Mouse (Mus musculus): ENCODE results near the gene Lurap1l.

Lurap1l gene

GRCm38 (mm10) chr4:80917812-80918211, 7.4 kb downstream of the Lurap1l start:
- DNase-seq (ENCODE audit: low spot score) = no peak

GRCm38 (mm10) chr4:80918526-80919129, 8.2 kb downstream of the Lurap1l start:
- no peak for DNase-seq (ENCODE audit: low spot score)

GRCm38 (mm10) chr4:80919217-80919867, 8.9 kb downstream of the Lurap1l start:
- DNase-seq (ENCODE audit: low spot score) = no peak

DNA sequence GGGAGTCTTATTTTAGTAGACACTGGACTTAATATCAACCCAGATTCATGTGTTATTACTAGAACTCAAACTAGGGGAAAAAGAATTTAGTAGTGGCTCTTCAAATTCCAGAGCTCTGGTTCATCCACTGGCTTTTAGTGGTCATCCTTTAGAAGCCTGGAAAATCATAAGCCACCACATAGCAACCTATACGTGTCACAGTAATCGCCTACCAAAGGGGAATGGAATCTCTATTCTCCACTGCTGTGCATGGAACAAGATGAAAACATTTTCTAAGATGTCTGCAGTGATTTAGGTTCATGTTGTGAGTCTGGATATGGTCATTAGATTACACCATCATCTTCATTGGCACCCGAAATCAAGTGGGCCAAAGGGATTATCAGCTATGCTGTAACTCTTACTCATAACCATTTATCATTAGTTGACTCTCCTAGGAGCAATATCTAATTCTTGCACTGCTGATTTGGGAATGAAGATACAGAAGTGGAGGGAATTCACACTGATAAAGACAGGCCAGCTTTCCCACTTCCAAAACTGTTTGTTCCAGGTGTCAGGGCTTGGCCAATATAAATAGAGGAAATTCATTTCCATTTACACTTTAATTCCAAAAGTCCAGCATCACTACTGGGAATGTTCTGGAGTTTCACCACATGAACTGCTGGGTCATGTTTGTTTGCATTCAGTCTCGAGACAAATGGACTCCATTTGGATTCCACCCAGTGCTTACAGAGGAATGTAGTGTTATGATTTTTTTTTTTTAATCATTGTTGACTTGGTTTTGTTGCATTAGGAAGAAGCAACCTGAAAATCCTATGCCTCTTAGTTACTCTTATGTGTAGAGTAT, 11.4 kb downstream of the Lurap1l start:
- no peak for DNase-seq (ENCODE audit: low spot score)

GRCm38 (mm10) chr4:80922654-80923053, 12.2 kb downstream of the Lurap1l start:
- no peak for DNase-seq (ENCODE audit: low spot score)

DNA sequence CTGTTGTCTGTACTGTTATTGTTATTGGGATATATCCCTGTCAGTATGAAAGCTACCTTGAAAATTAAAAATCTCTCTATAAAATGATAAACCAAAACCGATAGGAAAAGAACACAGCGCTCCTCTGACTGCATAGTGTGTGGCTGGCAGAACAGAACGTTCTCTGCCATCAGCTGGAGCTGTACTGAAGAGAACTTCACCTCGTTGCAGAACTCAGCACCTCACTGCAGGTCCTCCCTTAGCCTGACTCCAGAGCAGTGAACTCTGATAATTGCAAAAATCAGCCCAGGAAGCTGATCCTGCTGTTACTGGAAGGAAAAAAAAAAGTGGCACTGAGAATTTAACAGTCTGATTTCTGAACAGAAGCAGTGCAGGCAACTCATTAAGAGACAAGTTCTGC, 14.4 kb downstream of the Lurap1l start:
- DNase-seq (ENCODE audit: low spot score) = no peak

DNA sequence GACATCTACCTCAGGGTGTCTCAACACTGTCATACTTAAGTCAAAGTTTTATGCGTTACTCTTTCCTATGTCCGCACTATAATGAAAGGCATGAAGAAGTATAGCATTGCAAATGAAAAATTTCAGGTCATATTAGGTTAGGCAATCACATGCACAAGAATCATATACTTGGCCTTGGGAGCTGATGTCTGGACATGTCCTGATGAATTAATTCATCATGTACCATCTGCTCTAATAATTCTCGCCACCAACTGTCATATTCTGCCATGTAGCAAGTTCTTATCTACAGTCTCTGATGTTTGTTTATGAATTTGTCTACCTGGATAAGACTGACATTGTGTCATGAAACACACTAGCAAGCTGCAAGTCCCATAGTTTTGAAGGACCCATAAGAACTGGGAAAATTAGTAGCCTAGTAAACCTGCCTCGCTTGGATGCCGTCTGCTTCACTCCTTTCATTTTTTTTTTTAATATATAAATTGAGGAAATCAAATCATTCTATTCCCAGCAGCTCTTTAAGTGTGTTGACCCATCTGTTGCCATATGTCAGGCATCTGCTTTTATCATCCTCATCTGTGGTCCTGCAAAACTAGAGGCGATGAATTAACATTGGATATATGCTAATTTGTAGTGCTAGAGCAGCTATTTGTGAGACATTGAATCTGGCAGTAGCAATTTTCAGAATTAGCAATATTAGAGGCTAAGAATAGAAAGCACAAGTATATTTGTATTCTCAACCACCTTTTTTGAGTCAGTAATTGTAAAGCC, 15.5 kb downstream of the Lurap1l start:
- no peak for DNase-seq (ENCODE audit: low spot score)

- no peak for DNase-seq (ENCODE audit: low spot score)
These were observed 24.3 kb downstream of the Lurap1l start for GRCm38 (mm10) chr4:80934749-80935148.

- DNase-seq (ENCODE audit: low spot score) = no peak
These were observed 28.7 kb downstream of the Lurap1l start for GRCm38 (mm10) chr4:80939115-80939514.

GRCm38 (mm10) chr4:80940946-80941345, 30.5 kb downstream of the Lurap1l start:
- DNase-seq (ENCODE audit: low spot score) = no peak

- no peak for DNase-seq (ENCODE audit: low spot score)
These were observed 31.5 kb downstream of the Lurap1l start for GRCm38 (mm10) chr4:80941978-80942377.

GRCm38 (mm10) chr4:80944605-80945004, 34.2 kb downstream of the Lurap1l start:
- DNase-seq (ENCODE audit: low spot score) = no peak

GRCm38 (mm10) chr4:80949110-80949509, 38.7 kb downstream of the Lurap1l start:
- no peak for DNase-seq (ENCODE audit: low spot score)

GRCm38 (mm10) chr4:80949720-80950119, 39.3 kb downstream of the Lurap1l start:
- no peak for DNase-seq (ENCODE audit: low spot score)

DNA sequence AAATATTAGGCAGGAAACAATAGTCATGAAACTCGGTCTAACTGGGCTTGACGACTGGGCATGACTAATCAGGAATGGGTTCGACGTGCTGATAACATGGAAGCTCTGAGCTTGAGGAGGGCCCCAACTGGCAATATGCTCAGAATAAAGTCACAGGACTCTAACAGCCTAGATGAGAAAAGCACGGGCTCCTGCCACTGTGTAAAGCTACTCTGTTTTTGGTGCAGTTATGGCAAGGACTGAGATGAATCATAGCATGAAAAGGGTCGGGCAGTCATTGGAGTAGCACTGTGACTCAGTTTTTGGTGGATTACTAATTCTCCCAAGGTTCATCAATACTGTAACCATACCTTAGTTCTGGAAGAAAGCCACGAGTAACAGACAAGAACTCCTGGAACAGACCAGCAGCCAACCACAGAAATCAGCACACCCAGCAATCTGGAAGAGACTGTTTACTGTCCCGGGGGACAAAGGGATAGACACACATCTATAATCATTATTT, 39.9 kb downstream of the Lurap1l start:
- DNase-seq (ENCODE audit: low spot score) = no peak

DNA sequence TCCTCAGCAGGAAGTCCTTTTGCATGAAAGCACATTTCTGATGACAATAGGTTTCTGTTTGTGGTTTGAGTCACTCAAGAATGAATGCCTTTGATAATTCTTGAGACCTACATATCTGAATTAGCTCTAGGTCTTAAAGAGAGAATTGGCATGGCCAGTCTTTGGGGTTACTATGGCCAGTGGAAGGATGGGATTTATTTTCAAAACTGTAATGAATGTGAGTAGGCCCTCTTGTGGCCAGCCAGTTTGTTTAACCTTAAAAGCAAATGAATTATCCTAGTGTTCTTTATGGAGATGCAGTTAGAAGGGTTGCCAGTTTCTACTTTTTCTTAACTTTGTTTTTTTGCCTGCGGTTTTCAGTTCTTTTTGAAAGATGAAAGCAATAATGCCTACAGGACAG, 42.2 kb downstream of the Lurap1l start:
- DNase-seq (ENCODE audit: low spot score) = no peak

GRCm38 (mm10) chr4:80955942-80956341, 45.5 kb downstream of the Lurap1l start:
- no peak for DNase-seq (ENCODE audit: low spot score)

DNA sequence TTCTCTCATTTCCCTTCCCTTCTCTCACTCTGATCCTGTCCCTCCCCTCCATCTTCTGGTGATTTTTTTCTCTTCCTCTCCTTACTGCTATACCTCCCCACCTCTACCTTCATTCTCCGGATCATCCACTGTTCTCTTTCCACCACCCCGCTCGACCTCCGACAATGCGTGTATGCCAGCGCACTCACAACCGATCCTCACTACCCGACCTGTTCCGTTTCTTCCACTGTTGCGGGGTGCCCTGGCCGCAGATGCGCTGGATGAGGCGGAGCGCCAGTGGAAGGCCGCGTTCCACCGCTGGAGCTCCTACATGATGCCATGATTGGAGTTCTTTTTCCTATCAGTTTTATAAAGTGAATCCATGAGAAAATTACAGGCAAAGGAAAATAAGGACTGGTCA, 57.1 kb downstream of the Lurap1l start:
- no peak for DNase-seq (ENCODE audit: low spot score)

- no peak for DNase-seq (ENCODE audit: low spot score)
These were observed 61.4 kb downstream of the Lurap1l start for GRCm38 (mm10) chr4:80971846-80972245.

DNA sequence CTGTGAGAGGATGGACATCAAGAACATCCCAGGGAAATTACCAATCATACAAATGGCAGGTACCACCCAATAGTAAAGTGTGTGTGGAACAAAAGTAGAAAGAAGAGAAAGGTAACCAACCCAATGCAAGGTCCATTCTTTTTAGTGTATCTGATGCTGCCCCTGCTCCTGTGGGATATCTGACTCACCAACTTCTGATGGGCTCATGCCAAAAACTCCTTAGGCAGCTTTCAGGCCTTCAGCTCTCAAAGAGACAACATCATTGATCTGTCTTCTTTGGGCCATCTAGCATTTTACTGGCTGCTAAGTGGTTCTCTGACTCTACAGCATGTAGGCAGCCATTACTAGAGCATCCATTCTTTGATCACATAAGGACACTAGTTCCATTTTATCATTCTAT, 63.5 kb downstream of the Lurap1l start:
- DNase-seq (ENCODE audit: low spot score) = no peak

DNA sequence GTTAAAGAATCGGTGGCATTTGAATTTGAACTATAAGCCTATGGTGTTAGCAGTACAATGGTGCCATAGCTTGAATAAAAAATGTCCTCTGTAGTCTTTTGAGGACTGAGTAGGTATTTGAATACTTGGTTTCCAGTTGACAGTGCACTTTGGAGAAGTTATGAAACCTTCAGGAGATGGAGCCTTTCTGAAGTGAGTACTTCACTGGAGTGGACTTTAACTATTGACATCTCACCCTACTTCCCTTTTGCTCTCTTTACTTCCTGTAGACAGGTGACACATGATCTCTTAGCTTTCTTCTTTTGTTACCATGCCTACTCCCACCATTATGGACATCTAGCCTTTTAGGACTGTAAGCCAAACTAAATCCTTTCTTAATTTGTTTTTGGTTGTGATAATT, 80.4 kb downstream of the Lurap1l start:
- DNase-seq (ENCODE audit: low spot score) = no peak

DNA sequence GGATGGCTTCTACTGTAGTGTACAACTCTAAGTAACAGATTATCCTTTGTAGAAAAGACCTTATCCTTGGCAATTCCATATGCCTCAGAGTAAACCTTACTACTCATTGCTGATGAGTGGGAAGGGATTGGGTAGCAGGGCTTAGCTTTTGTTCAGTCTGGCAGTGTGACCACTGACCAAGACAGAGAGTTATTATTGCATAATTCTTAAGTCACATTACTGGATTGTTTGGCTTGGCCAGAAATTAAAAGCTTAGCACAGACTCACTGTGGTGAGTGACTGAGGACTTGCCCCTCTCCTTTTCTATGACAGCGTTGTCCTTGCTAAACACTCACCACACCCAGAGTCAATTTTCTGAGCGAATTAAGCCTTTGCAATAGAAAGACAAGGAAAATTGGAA, 93.1 kb downstream of the Lurap1l start:
- no peak for DNase-seq (ENCODE audit: low spot score)
